Mouse (Mus musculus) mesoderm, embryonic 11.5 days (tissue): ENCODE results near the gene Rps28.
"Not testable (repeated sequence)": the region's sequence is repeated elsewhere in the genome, so short reads cannot be mapped to it uniquely, and the experiment has no call there.

Experiments used
- DNase-seq: peaks from one replicate; pipeline ENCODE4 v3.0.0-alpha.2; 2012; ENCODE audit warnings: low read depth, low spot score

Gene Rps28

GRCm38 (mm10) chr17:33824084-33824996, at the start of gene Rps28, which contains the start of gene Ndufa7:
Gene Rps28 (minus strand): TSS chr17:33824562.
Gene Ndufa7 (plus strand): TSS chr17:33824572.
- DNase-seq = peak; percentile 99

- DNase-seq = not testable (repeated sequence)
Measured at GRCm38 (mm10) chr17:33873537-33873936, 49.2 kb upstream of the Rps28 start, which contains the start of gene Gm7029. Gene Gm7029 (plus strand): TSS chr17:33873837.

- DNase-seq = peak; percentile 53
Measured at GRCm38 (mm10) chr17:33865330-33866030, 41.1 kb upstream of the Rps28 start.

- DNase-seq = no peak
Measured at GRCm38 (mm10) chr17:33857816-33858215, 33.5 kb upstream of the Rps28 start.

GRCm38 (mm10) chr17:33851331-33851730, 27.0 kb upstream of the Rps28 start:
- no peak for DNase-seq

GRCm38 (mm10) chr17:33848139-33848538, 23.8 kb upstream of the Rps28 start:
- no peak for DNase-seq

GRCm38 (mm10) chr17:33844196-33844595, 19.8 kb upstream of the Rps28 start:
- no peak for DNase-seq

- peak; percentile 93 for DNase-seq
Measured at GRCm38 (mm10) chr17:33842966-33843795, 18.8 kb upstream of the Rps28 start, which contains the start of gene Cd320. Gene Cd320 (plus strand): TSS chr17:33843091.

GRCm38 (mm10) chr17:33829561-33829960, 5.2 kb upstream of the Rps28 start:
- DNase-seq = no peak

- no peak for DNase-seq
Measured at GRCm38 (mm10) chr17:33828892-33829291, 4.5 kb upstream of the Rps28 start.

GRCm38 (mm10) chr17:33826850-33827249, 2.5 kb upstream of the Rps28 start:
- DNase-seq = peak; percentile 84

- DNase-seq = no peak
Measured at GRCm38 (mm10) chr17:33825462-33825861, 1.1 kb upstream of the Rps28 start.

GRCm38 (mm10) chr17:33824997-33825330, 602 bp upstream of the Rps28 start:
- not testable (repeated sequence) for DNase-seq

- not testable (repeated sequence) for DNase-seq
Measured at GRCm38 (mm10) chr17:33823171-33823570, 1.2 kb downstream of the Rps28 start.

GRCm38 (mm10) chr17:33822436-33822959, 1.9 kb downstream of the Rps28 start:
- DNase-seq = no peak

GRCm38 (mm10) chr17:33817969-33818643, 6.3 kb downstream of the Rps28 start:
- no peak for DNase-seq

GRCm38 (mm10) chr17:33817184-33817968, 7.0 kb downstream of the Rps28 start:
- DNase-seq = peak; percentile 98

- no peak for DNase-seq
Measured at GRCm38 (mm10) chr17:33816612-33817011, 7.8 kb downstream of the Rps28 start.

- DNase-seq = no peak
Measured at GRCm38 (mm10) chr17:33815399-33815798, 9.0 kb downstream of the Rps28 start.

- no peak for DNase-seq
Measured at GRCm38 (mm10) chr17:33812990-33813389, 11.4 kb downstream of the Rps28 start.
